Mouse (Mus musculus) monocyte, adult 2 months (primary cell): ENCODE results near the gene Gm10322.

Source experiments
- DNase-seq, 2 experiments: peaks; one replicate each; pipeline ENCODE4 v3.0.0; 2022; ENCODE audit warnings: low spot score in 2 of 2, low read depth in 1 of 2

Gm10322 gene

DNA sequence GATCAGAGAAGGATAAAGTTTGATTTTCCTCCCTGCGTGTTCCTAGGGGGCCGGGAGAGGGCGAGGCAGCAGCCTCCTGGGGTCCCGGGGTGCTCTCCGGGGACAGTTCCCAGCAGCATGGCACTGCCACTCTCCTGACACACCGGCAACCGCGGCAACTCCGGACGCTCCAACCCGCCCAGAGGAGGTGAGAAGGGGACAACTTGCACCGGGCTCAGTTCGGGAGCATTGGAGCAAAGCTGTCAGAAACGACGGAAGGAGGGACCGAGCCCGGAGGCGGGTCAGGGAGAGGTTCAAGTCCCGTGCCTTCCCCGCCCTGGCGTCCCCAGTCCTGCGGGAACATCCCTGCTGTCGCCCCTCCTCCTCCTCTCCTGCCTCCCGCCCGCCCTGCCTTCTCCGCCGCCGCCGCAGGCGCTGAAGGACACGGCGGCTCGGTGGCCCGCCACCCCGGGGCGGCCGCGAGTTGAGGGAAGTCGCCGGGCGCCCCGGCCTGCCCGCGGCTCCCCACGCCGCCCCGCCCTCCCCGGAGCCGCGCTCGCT, at the start of gene Gm10322:
Gene Gm10322, plus strand, starts transcription at position 83 of the 540 bp plus-strand sequence.
- peak; percentile 7 to 31 for DNase-seq

GRCm38 (mm10) chr10:59566968-59567367, 48.9 kb upstream of the Gm10322 start:
- no peak for DNase-seq

GRCm38 (mm10) chr10:59568665-59569480, 47.0 kb upstream of the Gm10322 start:
- DNase-seq = no peak

- no peak for DNase-seq
These were observed 46.4 kb upstream of the Gm10322 start for GRCm38 (mm10) chr10:59569481-59569869.

GRCm38 (mm10) chr10:59570360-59570759, 45.5 kb upstream of the Gm10322 start:
- no peak for DNase-seq

DNA sequence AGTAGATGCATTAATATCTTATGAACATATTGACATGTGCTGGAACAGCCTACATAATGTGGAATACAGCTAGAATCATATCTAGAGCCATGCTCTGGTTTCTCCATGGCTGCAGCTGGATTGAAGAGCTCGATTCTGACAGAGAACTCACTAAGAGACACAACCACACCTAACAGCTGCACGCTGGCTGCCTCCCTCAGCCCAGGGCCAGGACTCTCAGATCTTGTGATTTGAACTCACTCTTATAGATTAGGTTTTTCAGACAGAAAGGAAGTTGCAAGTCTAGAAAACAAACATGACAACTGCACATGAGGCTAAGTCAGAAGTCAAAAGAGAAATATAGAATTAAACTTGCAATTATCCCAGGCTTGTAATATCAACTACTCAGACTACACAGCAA, 45.1 kb upstream of the Gm10322 start:
- no peak for DNase-seq

- DNase-seq = no peak
These were observed 44.6 kb upstream of the Gm10322 start for GRCm38 (mm10) chr10:59571273-59571672.

DNA sequence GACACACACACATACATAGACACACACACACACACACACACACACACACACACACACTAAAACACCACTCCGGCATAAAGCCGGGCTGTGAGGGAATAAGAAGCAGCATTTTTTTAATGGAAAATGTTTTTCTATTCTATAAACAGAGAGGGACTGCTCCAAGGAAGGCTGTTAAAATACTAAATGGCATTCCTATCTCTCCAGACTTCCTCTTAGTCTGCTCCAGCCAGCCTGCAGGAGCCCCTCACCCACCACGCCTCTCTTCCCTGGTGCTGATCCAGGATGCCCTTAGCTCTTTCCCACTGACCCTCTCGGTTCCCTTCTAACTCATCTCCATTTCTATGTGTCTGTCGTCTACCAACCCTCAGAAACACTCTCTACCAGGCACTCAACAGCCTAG, 43.9 kb upstream of the Gm10322 start:
- no peak for DNase-seq

- no peak for DNase-seq
These were observed 39.6 kb upstream of the Gm10322 start for GRCm38 (mm10) chr10:59576305-59576704.

DNA sequence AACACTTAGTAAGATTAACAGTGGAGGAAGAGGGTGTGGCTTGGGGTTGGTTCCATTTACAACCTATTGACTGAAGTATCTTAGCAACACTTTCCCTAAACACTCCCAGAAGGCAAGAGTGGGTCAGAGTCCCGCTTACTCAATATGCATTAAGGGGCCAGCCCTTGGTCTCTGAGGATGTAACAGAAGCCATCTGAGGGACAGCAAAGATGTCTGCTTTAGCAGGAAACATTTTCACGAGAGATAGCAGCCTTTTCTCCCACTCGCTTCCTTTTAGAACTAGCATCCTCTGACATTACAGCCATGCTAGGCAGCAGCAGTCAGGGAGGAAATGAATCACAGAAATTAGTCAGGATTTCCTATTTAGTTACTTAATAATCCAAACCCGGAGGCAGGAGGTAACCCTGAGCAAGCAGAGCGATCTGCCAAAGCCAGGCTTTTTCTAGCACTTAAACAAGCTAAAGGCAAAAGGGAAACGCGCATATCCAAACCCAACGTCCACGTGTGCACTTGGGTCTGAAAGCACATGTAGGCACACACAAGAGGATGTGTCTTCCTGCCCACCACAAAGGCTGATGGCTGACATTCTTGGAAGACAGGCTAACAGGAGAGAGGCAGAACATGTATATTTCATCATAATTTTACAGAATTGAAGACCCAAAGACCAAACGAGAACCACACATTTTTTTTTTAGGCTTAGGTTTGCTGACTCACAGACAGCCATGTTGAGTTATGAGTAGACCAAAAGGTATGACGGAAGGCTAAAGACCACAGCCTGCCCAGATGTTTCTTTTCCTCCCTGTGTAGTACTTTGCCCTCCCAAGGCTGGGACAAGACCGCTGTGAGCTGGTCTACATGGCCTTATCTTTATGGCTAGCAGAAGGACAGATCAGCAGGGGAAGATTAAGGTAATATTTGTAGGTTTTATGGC, 37.7 kb upstream of the Gm10322 start:
- peak; percentile 40 to 47 for DNase-seq

DNA sequence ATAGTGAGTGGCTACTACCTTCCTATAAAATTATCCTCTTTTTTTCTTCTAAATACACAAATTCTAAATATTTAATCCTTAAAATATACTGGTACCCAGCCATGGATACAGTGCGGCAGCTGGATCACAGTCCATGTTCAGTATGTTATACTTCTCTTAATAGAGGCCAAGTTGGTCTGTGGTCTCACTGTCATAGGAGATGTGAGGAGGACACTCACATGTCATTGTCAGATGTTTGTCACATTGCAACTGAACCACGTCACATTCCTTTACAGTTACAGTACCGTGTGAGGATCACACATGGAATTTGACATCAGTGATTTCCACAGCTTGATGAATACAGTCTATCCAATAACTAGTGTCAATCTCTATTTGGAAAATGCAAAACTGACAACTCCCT, 36.2 kb upstream of the Gm10322 start:
- no peak for DNase-seq

DNA sequence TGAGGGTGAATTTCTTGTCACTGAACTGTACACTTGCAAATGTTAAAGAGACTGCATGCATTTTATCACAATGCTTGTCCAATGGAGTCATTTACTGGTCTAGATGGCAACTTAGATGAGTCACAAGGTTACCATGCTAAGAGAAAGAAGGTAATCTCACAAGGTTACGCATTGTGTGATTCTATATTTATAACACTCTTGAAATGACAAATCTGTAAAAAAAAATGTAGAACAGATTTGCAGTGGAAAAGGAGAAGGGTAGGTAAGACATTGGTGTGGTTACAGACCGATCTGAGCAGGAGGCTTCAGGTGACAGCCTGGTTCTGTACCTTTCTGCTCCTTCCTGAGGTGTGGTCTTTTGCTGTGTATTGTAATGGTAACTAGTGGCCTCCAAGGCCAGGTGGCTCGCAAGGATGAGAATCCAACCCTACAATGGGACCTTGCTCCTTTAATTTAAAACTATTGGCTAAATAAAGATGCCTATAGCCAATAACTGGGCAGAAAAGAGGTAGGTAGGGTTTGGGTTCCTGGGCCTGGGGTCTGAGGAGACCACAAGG, 35.2 kb upstream of the Gm10322 start:
- DNase-seq = no peak

DNA sequence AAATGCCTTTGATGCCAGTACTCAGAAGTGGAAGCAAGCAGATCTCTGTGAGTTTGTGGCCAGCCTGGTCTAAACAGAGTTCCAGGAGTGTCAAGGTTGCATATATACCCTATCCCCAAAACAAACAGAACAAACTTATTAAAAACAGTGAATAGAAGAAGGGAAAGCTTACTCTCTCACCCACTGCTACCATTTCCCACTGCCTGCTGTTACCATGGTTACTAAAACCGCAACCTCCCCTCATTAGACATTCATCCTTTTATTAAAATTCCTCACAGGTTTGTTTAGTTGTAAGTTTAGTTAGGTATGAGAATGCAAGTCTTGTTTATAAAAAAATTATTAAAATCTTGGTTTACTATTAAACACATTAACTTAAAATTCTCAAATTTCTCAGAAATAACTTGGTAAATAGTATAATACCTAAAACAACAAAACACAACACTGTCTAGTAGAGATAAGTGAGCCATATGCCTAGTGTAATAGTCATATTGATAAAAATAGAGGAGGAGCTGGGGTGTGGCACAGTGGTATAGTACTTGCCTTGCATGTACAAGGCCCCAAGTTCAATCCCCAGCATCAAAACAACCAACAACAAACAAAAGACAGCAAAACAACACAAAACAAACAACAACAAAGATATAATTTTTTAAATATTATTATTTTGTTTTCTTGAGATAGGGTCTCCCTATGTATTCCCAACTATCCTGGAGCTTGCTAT, 33.9 kb upstream of the Gm10322 start:
- DNase-seq = no peak

DNA sequence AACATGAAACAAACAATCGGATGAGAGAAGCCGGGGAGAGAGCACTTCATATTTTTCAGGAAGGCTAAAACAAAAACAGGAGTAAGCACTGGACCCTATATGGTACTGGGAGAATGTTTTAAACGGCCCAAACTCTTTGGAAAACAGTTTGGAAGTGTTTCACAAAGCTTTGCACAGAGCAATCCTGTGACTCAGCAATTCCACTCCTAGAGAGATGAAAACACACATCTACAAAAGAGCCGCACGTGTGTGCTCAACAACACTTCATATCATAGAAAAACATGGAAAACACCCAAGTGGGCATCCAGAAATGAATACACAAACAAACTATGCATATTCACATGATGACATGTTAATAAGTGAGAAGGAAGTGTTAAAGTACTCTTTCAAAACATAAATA, 30.2 kb upstream of the Gm10322 start:
- DNase-seq = no peak

GRCm38 (mm10) chr10:59586821-59587220, 29.0 kb upstream of the Gm10322 start:
- DNase-seq = no peak

DNA sequence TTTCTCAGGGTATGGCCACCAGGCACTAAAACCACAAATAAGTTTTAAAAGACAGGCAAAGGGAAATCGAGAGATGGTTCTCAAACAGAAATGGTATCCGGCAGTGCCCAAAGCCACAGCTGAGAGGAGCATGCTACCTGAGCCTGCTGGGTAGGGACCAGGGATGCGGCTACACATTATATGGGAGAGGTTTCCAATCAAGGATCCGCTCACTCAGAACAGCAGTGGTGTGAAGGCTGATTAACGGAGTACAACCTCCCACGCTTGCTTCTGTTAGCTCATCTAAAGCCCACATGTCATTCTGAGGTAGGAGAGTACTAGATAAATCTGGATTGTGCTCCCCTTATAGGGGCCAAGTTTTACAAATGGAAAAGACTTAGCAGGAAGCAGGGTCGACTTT, 27.7 kb upstream of the Gm10322 start:
- DNase-seq = no peak

DNA sequence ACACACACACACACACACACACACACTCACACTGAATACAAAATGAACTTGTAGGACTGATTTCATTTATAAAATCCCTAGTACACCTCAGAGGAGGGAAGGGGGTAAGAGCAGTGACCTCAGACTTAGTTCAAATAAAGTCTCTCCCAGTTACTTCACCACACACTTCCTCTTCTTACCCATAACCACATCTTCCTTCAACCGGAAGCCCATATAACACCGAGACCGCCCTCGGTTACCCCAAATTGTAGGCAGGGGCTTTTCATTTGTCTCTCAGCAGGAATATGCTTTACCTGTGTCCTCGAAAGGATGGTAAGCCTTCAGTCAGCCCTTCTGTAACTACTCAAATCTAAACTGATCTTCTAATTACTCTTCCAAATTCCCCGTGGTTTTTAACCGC, 26.4 kb upstream of the Gm10322 start:
- DNase-seq = no peak

DNA sequence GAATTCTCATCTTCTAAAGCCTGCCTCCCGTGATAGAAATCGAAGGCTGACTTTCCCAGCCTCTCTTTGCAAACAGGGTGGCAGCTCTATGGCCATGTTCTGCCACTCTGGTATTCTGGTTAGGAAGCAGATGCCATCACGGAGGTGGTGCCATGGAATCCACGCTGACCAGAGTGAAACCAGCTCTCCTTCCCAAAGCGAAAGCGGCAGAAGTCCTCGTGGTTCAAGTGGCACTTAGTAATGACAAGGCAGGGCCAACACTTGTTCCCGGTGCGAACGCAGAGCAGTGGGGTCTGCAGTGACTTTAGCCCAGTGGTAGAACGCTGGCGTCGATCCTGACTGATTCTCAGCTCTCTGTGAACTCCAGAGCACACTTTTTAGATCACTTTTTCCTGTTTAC, 26.0 kb upstream of the Gm10322 start:
- DNase-seq = peak in 1 of 2 experiments; percentile 16

- no peak for DNase-seq
These were observed 25.3 kb upstream of the Gm10322 start for GRCm38 (mm10) chr10:59590606-59591005.

GRCm38 (mm10) chr10:59593826-59594570, 21.9 kb upstream of the Gm10322 start:
- DNase-seq = no peak
